Mouse (Mus musculus): Measurements from ENCODE around the gene Gm45717.

The Gm45717 gene

DNA sequence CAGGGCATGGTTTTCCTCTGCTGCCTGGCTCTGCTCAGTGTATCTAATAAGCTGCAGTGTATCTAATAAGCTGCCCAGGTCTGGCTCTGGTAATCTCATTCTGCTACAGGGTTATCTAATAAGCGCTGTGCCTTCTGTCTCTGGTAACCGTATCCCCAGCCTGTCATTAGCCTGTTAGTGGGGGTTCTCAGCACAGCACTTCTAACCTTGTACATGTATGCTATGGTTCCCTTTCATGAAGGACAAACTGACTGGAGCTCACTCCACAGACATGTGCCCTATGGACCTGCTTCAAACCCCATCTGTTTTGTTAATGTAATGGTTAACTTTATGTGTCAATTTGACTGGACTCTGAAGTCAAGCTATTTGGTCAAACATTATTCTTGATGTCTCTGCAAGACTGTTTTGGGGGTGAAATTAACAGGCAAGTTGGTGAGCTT lies 50.1 kb downstream of the Gm45717 start:
- no peak for DNase-seq (ENCODE audit: low read depth, low spot score)

DNA sequence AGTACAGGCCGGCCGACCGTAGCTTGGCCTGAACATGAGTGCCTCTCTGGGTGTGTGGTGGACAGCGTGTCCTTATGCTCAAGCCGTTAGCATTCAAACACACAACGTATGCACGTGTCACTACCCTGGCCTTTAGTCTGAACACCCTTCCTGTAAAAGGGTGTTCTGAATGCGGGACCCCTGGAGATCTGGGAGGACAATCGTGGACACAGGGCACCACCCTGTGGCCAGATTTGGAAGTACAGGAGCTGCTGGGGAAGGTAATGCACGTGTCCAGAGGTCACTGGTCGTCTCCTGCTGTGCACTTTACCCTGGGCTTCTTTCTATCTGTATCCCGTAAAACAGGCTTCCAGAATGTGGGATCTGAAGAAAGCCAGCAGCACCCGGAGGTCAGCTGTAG lies 52.5 kb downstream of the Gm45717 start:
- DNase-seq (ENCODE audit: low read depth, low spot score) = peak; percentile 85

GRCm38 (mm10) chr7:140902036-140902875 lies 53.5 kb downstream of the Gm45717 start:
- no peak for DNase-seq (ENCODE audit: low read depth, low spot score)

DNA sequence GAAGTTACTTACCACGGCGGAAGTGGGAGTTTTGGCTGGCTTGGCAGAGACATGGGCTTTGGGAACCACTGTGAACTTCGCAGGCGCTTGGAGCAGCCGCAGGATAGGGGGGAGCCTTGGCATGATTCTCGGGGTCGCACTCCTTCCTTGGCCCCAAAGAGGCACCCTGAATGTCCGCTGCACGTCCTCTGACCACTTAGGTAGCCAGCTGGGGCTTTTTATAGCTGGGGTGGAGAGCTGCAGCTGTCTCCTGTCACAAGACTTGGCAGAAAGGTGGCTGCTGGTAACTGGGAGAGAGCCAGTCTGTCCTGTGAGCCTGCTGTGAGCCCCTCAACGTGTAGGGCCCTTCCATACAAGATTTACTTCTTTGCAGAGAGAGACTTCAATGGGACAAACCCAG lies 55.5 kb downstream of the Gm45717 start, which contains the start of gene Cox8b:
TSS of gene Cox8b (minus strand) at position 227 of the 400 bp plus-strand sequence.
- DNase-seq (ENCODE audit: low read depth, low spot score) = no peak

Measured in R1 (cell line).